Mouse (Mus musculus) right cerebral cortex, postnatal 36 days (tissue): ENCODE data around the gene Zmynd15.
"Not testable (repeated sequence)": the region's sequence is repeated elsewhere in the genome, so short reads cannot be mapped to it uniquely, and the experiment has no call there.

ENCODE experiments used
- DNase-seq, 2 experiments: peaks; one replicate each; pipeline ENCODE4 v3.0.0; 2022; ENCODE audit warnings: low spot score in 2 of 2, mixed read lengths in 1 of 2

Zmynd15 gene

GRCm38 (mm10) chr11:70458688-70459600, at the start of gene Zmynd15:
Zmynd15 (plus strand) TSS chr11:70459433.
- DNase-seq: no peak

GRCm38 (mm10) chr11:70409594-70410296, 49.5 kb upstream of the Zmynd15 start, which contains the start of gene Pelp1:
Pelp1 (minus strand) TSS chr11:70410031.
- DNase-seq: peak; percentile 80 to 89

- no peak for DNase-seq
Measured at GRCm38 (mm10) chr11:70410297-70410643, 49.0 kb upstream of the Zmynd15 start.

- DNase-seq: no peak
Measured at GRCm38 (mm10) chr11:70412591-70412990, 46.6 kb upstream of the Zmynd15 start.

GRCm38 (mm10) chr11:70413961-70414360, 45.3 kb upstream of the Zmynd15 start:
- DNase-seq: peak; percentile 38 to 59

- no peak for DNase-seq
Measured at GRCm38 (mm10) chr11:70418199-70418598, 41.0 kb upstream of the Zmynd15 start.

GRCm38 (mm10) chr11:70419486-70419885, 39.7 kb upstream of the Zmynd15 start:
- DNase-seq: no peak

- not testable (repeated sequence) for DNase-seq
Measured at GRCm38 (mm10) chr11:70426598-70426997, 32.6 kb upstream of the Zmynd15 start.

- no peak for DNase-seq
Measured at GRCm38 (mm10) chr11:70431574-70431973, 27.7 kb upstream of the Zmynd15 start.

- DNase-seq: peak; percentile 95 to 97
Measured at GRCm38 (mm10) chr11:70432048-70432894, 27.0 kb upstream of the Zmynd15 start, which contains the start of gene Arrb2. Arrb2 (plus strand) TSS chr11:70432635.

GRCm38 (mm10) chr11:70432895-70433568, 26.2 kb upstream of the Zmynd15 start:
- DNase-seq: peak in 1 of 2 experiments; percentile 31

GRCm38 (mm10) chr11:70433569-70433943, 25.7 kb upstream of the Zmynd15 start:
- DNase-seq: no peak

GRCm38 (mm10) chr11:70433951-70434350, 25.3 kb upstream of the Zmynd15 start:
- no peak for DNase-seq

- DNase-seq: no peak
Measured at GRCm38 (mm10) chr11:70435476-70435875, 23.8 kb upstream of the Zmynd15 start.

GRCm38 (mm10) chr11:70437426-70437825, 21.8 kb upstream of the Zmynd15 start:
- DNase-seq: no peak

GRCm38 (mm10) chr11:70438728-70439374, 20.4 kb upstream of the Zmynd15 start:
- DNase-seq: no peak

- no peak for DNase-seq
Measured at GRCm38 (mm10) chr11:70440637-70441036, 18.6 kb upstream of the Zmynd15 start.

- no peak for DNase-seq
Measured at GRCm38 (mm10) chr11:70441882-70442281, 17.4 kb upstream of the Zmynd15 start.

- DNase-seq: no peak
Measured at GRCm38 (mm10) chr11:70443964-70444363, 15.3 kb upstream of the Zmynd15 start.

GRCm38 (mm10) chr11:70444667-70445066, 14.6 kb upstream of the Zmynd15 start:
- no peak for DNase-seq

- no peak for DNase-seq
Measured at GRCm38 (mm10) chr11:70446756-70447155, 12.5 kb upstream of the Zmynd15 start.
